Mouse (Mus musculus): ENCODE measurements around the gene Krtap3-1. TPM values are rescaled to one million over a fixed set of nuclear protein-coding genes. Genes with fewer than 3 reads are reported as not detected.

The Krtap3-1 gene
- polyA plus RNA-seq, 1 experiment from 2014 or later: not detected

GRCm38 (mm10) chr11:99573164-99573563 is 6.7 kb upstream of the Krtap3-1 start:
- no peaks in the 10 kb centered on the region for H3K9me3 ChIP-seq
- 34% methylated on average over 4 of the region's 4 CpGs for WGBS
- H3K27ac ChIP-seq: no peak overlapping the region
- peaks cover 3% of the 10 kb centered on the region for H3K4me1 ChIP-seq
- H3K4me3 ChIP-seq: no peak overlapping the region
- H3K36me3 ChIP-seq (replicated peaks): no peaks in the 10 kb centered on the region
- no peak for DNase-seq (ENCODE audit: extremely low spot score, low spot score)
- H3K27me3 ChIP-seq (ENCODE audit: poor library complexity, severe bottlenecking): no peaks in the 10 kb centered on the region

DNA sequence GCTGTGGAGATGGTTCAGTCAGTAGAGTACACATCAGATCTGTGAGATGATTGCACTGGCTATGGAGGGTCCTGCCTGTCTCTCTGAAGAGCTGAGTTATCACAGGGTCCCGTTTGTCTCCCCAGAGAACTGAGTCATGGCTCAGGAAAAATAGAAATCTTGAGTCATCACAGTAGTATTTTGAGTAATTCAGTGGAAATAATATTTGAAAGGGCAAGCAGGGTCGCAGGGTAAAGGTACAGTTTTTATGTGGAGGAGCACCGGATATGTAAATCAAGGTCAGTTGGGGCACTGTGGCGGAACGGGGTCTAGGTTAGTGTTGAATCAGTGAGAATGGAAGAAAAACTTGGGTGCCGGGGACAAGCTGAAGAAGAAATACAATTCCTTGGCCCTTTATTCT is 3.9 kb downstream of the Krtap3-1 start:
- no peak overlapping the region for H3K27ac ChIP-seq
- no peaks in the 10 kb centered on the region for H3K27me3 ChIP-seq (ENCODE audit: poor library complexity, severe bottlenecking)
- no peaks in the 10 kb centered on the region for H3K9me3 ChIP-seq
- H3K4me3 ChIP-seq: no peak overlapping the region
- DNase-seq (ENCODE audit: extremely low spot score, low spot score): no peak
- 91% methylated on average over 6 of the region's 6 CpGs for WGBS
- H3K4me1 ChIP-seq: no peaks in the 10 kb centered on the region
- no peaks in the 10 kb centered on the region for H3K36me3 ChIP-seq (replicated peaks)

- H3K27ac ChIP-seq: no peak within 1 kb of the TSS
- 85% methylated on average over 9 of the region's 9 CpGs for WGBS
Observed at GRCm38 (mm10) chr11:99559366-99559765, 7.1 kb downstream of the Krtap3-1 start, which contains the start of gene Gm11939. TSS of gene Gm11939 (minus strand) at chr11:99559466.

GRCm38 (mm10) chr11:99557976-99558745 is 8.3 kb downstream of the Krtap3-1 start:
- WGBS: 91% methylated on average over 3 of the region's 3 CpGs
- no peaks in the 10 kb centered on the region for H3K9me3 ChIP-seq
- H3K27me3 ChIP-seq (ENCODE audit: poor library complexity, severe bottlenecking): no peaks in the 10 kb centered on the region

More at GRCm38 (mm10) chr11:99559366-99559765, 7.1 kb downstream of the Krtap3-1 start, which contains the start of gene Gm11939:
- no peak for DNase-seq (ENCODE audit: extremely low spot score, low spot score)
- Histone ChIP-seq H3K27me3 (ENCODE audit: poor library complexity, severe bottlenecking) (no peaks in the 10 kb centered on the region), H3K4me3 (no peak within 1 kb of the TSS), H3K9me3 (no peaks in the 10 kb centered on the region), H3K36me3 (replicated peaks) (no peaks in the 10 kb centered on the region), H3K4me1 (no peaks in the 10 kb centered on the region)

GRCm38 (mm10) chr11:99556753-99557152 is 9.7 kb downstream of the Krtap3-1 start, which contains the start of gene Krtap3-2:
TSS of gene Krtap3-2 (minus strand) at chr11:99556853.
- H3K4me1 ChIP-seq: no peaks in the 10 kb centered on the region

More at GRCm38 (mm10) chr11:99557976-99558745, 8.3 kb downstream of the Krtap3-1 start:
- no peak for DNase-seq (ENCODE audit: extremely low spot score, low spot score)
- no peak overlapping the region for H3K27ac ChIP-seq
- H3K36me3 ChIP-seq (replicated peaks): no peaks in the 10 kb centered on the region
- H3K4me3 ChIP-seq: no peak overlapping the region
- H3K4me1 ChIP-seq: no peaks in the 10 kb centered on the region

GRCm38 (mm10) chr11:99556195-99556594 is 10.2 kb downstream of the Krtap3-1 start:
- no peak for DNase-seq (ENCODE audit: extremely low spot score, low spot score)
- Histone ChIP-seq H3K4me3 (no peak overlapping the region), H3K36me3 (replicated peaks) (no peaks in the 10 kb centered on the region), H3K27ac (no peak overlapping the region), H3K4me1 (no peaks in the 10 kb centered on the region), H3K9me3 (no peaks in the 10 kb centered on the region), H3K27me3 (ENCODE audit: poor library complexity, severe bottlenecking) (no peaks in the 10 kb centered on the region; the same call in 1 of the 2 replicates)
- 93% methylated on average over 2 of the region's 2 CpGs for WGBS

More at GRCm38 (mm10) chr11:99556753-99557152, 9.7 kb downstream of the Krtap3-1 start, which contains the start of gene Krtap3-2:
- Histone ChIP-seq H3K9me3 (no peaks in the 10 kb centered on the region), H3K27ac (no peak within 1 kb of the TSS), H3K36me3 (replicated peaks) (no peaks in the 10 kb centered on the region), H3K4me3 (no peak within 1 kb of the TSS), H3K27me3 (ENCODE audit: poor library complexity, severe bottlenecking) (no peaks in the 10 kb centered on the region; the same call in 1 of the 2 replicates)
- 96% methylated on average over 2 of the region's 2 CpGs for WGBS
- no peak for DNase-seq (ENCODE audit: extremely low spot score, low spot score)

GRCm38 (mm10) chr11:99550765-99551164 is 15.7 kb downstream of the Krtap3-1 start, which contains the start of gene Krtap3-3:
TSS of gene Krtap3-3 (minus strand) at chr11:99550865.
- Histone ChIP-seq H3K27ac (no peak within 1 kb of the TSS), H3K36me3 (replicated peaks) (no peaks in the 10 kb centered on the region), H3K4me1 (peaks cover 3% of the 10 kb centered on the region; the same call in 1 of the 2 replicates), H3K4me3 (no peak within 1 kb of the TSS), H3K9me3 (no peaks in the 10 kb centered on the region), H3K27me3 (ENCODE audit: poor library complexity, severe bottlenecking) (no peaks in the 10 kb centered on the region; the same call in 1 of the 2 replicates)
- 68% methylated on average over 4 of the region's 4 CpGs for WGBS
- DNase-seq (ENCODE audit: extremely low spot score, low spot score): no peak

DNA sequence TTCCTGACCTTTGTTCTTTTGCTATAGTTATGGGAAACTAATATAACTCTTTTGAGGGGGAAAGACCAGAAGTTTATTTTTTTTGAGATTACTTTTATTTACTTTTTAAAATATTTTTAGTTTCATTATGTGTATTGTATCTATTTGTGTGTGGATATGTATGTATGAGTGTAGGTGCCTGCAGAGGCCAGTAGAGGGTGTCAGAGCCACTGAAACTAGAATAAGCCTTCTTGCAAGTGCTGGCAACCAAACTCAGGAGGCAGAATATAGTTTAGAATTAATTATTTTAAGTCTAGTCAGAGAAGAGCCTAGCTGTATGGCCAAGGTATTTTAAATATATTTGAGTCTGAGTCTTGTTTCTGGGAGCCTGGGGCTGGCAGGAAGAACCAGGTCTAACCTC is 18.5 kb downstream of the Krtap3-1 start:
- Histone ChIP-seq H3K9me3 (no peaks in the 10 kb centered on the region), H3K36me3 (replicated peaks) (no peaks in the 10 kb centered on the region), H3K4me1 (peaks cover 3% of the 10 kb centered on the region; the same call in 1 of the 2 replicates), H3K27ac (no peak overlapping the region), H3K27me3 (ENCODE audit: poor library complexity, severe bottlenecking) (no peaks in the 10 kb centered on the region; the same call in 1 of the 2 replicates), H3K4me3 (no peak overlapping the region)
- no peak for DNase-seq (ENCODE audit: extremely low spot score, low spot score)

DNA sequence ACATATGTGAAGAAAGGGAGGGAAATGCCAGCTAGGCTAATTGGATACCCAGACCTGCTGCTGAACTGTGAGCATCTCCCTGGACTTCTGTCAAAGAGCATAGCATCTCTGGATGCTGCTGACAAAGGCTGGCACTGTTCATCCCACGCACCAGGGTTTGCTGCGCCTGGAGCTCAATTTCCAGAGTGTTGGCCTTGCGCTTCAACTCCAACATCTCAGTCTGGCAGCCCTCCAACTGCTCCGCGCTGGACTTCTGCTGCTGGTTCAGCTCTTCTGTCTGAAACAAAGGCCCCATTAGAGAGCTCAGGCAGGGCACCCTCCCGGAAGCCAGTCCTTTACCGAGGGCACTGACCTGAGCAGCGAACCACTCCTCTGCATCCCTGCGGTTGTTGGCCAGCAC is 26.7 kb downstream of the Krtap3-1 start:
- H3K36me3 ChIP-seq (replicated peaks): no peaks in the 10 kb centered on the region
- H3K4me1 ChIP-seq: 0 out of 2 replicates have a peak, but pooled peaks cover 3% of the 10 kb centered on the region
- H3K27ac ChIP-seq: no peak overlapping the region
- no peak overlapping the region for H3K4me3 ChIP-seq
- H3K27me3 ChIP-seq (ENCODE audit: poor library complexity, severe bottlenecking): no peaks in the 10 kb centered on the region
- no peaks in the 10 kb centered on the region for H3K9me3 ChIP-seq
- no peak for DNase-seq (ENCODE audit: extremely low spot score, low spot score)
- 78% methylated on average over 9 of the region's 9 CpGs for WGBS

DNA sequence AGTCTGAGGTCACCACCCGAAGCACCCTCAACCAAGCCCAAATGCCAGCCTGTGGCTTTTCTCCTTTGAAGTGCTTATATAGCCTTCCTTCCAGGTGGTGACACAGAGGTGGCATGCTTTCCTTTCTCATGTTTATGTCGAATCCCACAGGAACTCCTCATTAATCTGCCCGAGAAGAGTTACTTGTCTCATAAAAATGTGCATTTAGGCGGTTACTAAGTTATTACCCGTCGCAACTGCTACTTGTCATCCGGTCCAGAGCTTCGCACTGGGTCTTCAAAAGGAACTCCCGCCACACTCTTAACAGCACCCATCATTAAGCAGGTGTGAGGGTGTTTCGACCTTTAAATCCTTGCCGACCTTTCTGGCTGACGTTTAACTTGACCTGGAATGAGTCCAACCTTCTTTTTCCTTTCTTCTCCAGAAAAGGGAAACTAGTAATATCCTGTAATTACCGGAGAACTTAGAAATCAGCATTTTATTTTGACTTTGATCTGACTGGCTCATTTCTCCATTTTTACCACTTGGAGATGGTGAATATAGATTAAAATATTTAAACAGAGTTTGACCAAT is 45.1 kb downstream of the Krtap3-1 start, which contains the start of gene Krt39:
Gene Krt39 (minus strand): TSS at position 51 of the 573 bp plus-strand sequence.
- DNase-seq (ENCODE audit: extremely low spot score, low spot score): no peak
- Histone ChIP-seq H3K36me3 (replicated peaks) (no peaks in the 10 kb centered on the region), H3K9me3 (no peaks in the 10 kb centered on the region), H3K27me3 (ENCODE audit: poor library complexity, severe bottlenecking) (no peaks in the 10 kb centered on the region), H3K4me1 (no peaks in the 10 kb centered on the region), H3K27ac (no peak within 1 kb of the TSS), H3K4me3 (no peak within 1 kb of the TSS)
- WGBS: 91% methylated on average over 13 of the region's 13 CpGs
